Mouse (Mus musculus): ENCODE data around the gene Kcnk6. TPM values are rescaled to one million over a fixed set of nuclear protein-coding genes. Genes with fewer than 3 reads are reported as not detected.
"Not testable (repeated sequence)": the region's sequence is repeated elsewhere in the genome, so short reads cannot be mapped to it uniquely, and the experiment has no call there.

Kcnk6 gene
- polyA plus RNA-seq, 1 experiment from 2014 or later = 0.43 TPM

DNA sequence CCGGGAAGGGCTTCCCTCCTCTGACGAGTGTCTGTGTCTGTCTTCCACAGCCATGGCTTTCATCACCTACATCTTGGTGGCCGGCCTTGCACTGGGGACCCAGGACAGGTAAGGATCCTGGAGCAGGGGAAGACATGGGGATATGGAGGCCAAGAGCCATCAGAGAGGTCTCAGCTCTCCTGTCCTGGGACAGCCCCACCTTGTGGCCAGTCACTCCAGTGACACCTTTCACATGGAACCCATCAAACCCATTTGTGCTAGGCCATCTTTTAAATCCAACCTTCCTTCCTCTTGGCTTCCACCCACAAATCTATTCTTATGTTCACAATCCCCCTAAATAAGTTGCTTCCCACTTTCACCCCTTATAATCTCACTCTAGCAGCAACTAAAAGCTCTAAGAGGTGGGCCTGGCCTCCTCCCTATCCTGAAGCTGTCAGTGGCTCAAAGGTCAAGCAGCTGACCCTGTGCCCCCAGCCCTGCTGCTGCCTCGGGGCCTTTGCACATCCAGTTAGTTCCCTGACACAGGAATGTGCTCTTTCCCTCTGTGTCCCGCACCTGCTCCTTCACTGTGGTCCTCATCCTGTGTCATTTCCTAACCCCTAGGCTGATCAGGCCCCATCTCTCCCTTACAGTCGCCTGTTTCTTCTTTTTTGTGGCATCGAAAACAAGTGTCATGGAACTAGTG, 12.6 kb upstream of the Kcnk6 start:
- Histone ChIP-seq H3K36me3 (replicated peaks) (peaks cover 32% of the 10 kb centered on the region), H3K9ac (no peak overlapping the region), H3K4me3 (replicated peaks) (no peak overlapping the region), H3K27me3 (peaks cover 29% of the 10 kb centered on the region), H3K4me1 (peaks cover 12% of the 10 kb centered on the region), H3K4me2 (no peak overlapping the region), H3K27ac (no peak overlapping the region), H3K9me3 (no peaks in the 10 kb centered on the region)
- ATAC-seq (ENCODE audit: low FRiP score) = no peak
- 94% methylated on average over 7 of the region's 7 CpGs for WGBS

DNA sequence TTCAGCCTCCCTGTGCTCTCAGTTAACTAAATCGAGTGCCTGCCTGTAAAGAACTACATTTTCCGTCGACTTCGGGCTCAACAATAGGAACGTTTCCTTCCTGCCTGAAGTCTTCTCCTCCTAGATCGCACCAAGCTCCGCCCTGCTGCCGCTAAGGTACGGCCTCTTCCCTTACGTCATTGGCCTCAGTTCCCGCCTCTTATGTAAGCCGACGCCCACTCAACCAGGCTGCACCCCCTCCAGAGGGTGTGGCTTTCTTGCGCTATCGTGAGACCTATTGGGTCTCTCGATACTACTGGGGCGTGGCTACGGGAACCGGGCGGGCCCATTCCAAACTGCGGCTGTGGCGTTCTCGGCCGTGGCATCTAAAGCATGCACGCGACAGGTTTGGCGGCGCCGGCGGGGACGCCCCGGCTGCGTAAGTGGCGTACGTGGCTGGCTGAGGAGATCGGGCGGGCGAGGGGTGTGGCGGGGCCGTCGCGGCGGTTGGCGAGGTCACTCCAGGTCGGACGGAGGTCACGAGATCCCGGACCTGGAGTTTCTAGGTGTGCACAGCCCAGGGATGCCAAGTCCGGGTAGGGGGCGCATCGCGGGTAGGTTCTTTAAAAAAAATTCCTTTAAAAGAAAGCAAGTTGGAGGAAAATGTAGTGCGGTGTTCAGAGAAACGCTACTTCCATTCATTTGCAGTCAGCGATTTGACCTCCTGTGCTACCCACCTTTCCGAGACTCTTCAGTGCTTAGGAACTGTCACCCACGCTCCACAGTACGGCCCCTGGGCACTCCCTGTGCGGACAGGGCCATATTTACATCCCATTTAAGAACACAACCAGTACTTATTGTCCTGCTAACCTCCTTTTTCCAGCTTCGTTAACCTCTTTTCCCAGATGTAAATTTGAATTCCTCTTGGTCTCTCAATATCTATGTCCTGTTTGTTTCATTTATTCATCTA, 6.0 kb upstream of the Kcnk6 start, which contains the start of gene Yif1b:
TSS of gene Yif1b (plus strand) at position 311 of the 949 bp plus-strand sequence.
- H3K27me3 ChIP-seq = peaks cover 12% of the 10 kb centered on the region

DNA sequence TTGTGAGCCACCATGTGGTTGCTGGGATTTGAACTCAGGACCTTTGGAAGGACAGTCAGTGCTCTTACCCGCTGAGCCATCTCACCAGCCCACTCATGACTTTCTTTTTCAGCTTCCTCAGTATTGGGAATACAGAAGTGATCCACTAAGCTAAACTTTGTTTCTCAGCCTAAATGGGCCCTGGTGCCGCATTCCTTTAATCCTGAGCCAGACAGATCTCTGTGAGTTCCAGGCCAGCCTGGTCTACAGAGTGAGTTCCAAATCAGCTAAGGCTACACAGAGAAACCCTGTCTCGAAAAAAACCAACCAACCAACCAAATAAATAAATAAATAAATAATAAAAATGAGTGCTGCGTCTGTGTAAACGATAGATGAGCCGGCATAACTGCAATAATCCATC, 5.3 kb upstream of the Kcnk6 start:
- Histone ChIP-seq H3K27ac (peak overlapping the region; percentile 88), H3K9ac (peak overlapping the region; percentile 49), H3K4me3 (replicated peaks) (peak overlapping the region; percentile 67), H3K4me1 (peaks cover 12% of the 10 kb centered on the region), H3K4me2 (peak overlapping the region; percentile 84), H3K27me3 (peaks cover 19% of the 10 kb centered on the region)
- WGBS = 30% methylated on average over 6 of the region's 6 CpGs
- peak; percentile 13 for ATAC-seq (ENCODE audit: low FRiP score)
- H3K36me3 ChIP-seq (replicated peaks); H3K9me3 ChIP-seq: not testable (repeated sequence)

More for the DNA sequence above, 6.0 kb upstream of the Kcnk6 start, which contains the start of gene Yif1b:
- Histone ChIP-seq H3K27ac (peak within 1 kb of the TSS; percentile 88), H3K9me3 (no peaks in the 10 kb centered on the region), H3K4me2 (peak within 1 kb of the TSS; percentile 84), H3K4me1 (peaks cover 12% of the 10 kb centered on the region), H3K9ac (peak within 1 kb of the TSS; percentile 68), H3K36me3 (replicated peaks) (0 out of 2 replicates have a peak, but pooled peaks cover 4% of the 10 kb centered on the region), H3K4me3 (replicated peaks) (peak within 1 kb of the TSS; percentile 67)
- ATAC-seq (ENCODE audit: low FRiP score) = peak; percentile 98
- WGBS = under 1% methylated on average over 60 of the region's 60 CpGs

- no peak overlapping the region for H3K4me3 ChIP-seq (replicated peaks)
- H3K9me3 ChIP-seq = no peaks in the 10 kb centered on the region
- H3K4me2 ChIP-seq = no peak overlapping the region
- 87% methylated on average over 4 of the region's 4 CpGs for WGBS
- H3K27me3 ChIP-seq = peaks cover 29% of the 10 kb centered on the region
- no peak overlapping the region for H3K9ac ChIP-seq
- H3K4me1 ChIP-seq = peaks cover 21% of the 10 kb centered on the region
- 0 out of 2 replicates have a peak, but pooled peaks cover 4% of the 10 kb centered on the region for H3K36me3 ChIP-seq (replicated peaks)
- H3K27ac ChIP-seq = no peak overlapping the region
- no peak for ATAC-seq (ENCODE audit: low FRiP score)
Measured at GRCm38 (mm10) chr7:29236593-29236992, 4.3 kb upstream of the Kcnk6 start.

DNA sequence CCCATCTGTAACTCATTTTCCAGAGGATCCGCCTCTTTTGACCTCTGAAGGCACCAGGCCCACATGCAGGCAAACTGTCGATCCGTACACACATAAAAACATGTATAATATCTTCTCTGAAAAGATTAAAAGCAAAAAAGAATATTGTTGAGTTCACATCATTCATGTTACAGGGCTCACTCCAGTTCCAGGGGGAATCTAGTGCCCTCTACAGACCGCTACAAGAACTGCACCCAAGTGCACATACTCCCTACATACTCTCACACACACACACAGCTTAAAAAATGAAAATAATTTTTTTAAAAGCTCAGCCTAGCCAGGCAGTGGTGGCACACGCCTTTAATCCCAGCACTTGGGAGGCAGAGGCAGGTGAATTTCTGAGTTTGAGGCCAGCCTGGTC, 2.3 kb upstream of the Kcnk6 start:
- no peak for ATAC-seq (ENCODE audit: low FRiP score)
- no peak overlapping the region for H3K4me2 ChIP-seq
- no peak overlapping the region for H3K9ac ChIP-seq
- H3K36me3 ChIP-seq (replicated peaks) = no peaks in the 10 kb centered on the region
- H3K9me3 ChIP-seq = no peaks in the 10 kb centered on the region
- no peak overlapping the region for H3K27ac ChIP-seq
- H3K4me3 ChIP-seq (replicated peaks) = no peak overlapping the region
- H3K27me3 ChIP-seq = peaks cover 48% of the 10 kb centered on the region
- peaks cover 21% of the 10 kb centered on the region for H3K4me1 ChIP-seq
- 78% methylated on average over 5 of the region's 5 CpGs for WGBS

GRCm38 (mm10) chr7:29233745-29234144, 1.4 kb upstream of the Kcnk6 start:
- Histone ChIP-seq H3K27me3 (peaks cover 57% of the 10 kb centered on the region), H3K9ac (no peak overlapping the region), H3K27ac (no peak overlapping the region), H3K4me2 (no peak overlapping the region), H3K36me3 (replicated peaks) (no peaks in the 10 kb centered on the region), H3K4me3 (replicated peaks) (no peak overlapping the region), H3K9me3 (no peaks in the 10 kb centered on the region), H3K4me1 (peaks cover 11% of the 10 kb centered on the region)
- 76% methylated on average over 6 of the region's 6 CpGs for WGBS
- ATAC-seq (ENCODE audit: low FRiP score) = no peak

DNA sequence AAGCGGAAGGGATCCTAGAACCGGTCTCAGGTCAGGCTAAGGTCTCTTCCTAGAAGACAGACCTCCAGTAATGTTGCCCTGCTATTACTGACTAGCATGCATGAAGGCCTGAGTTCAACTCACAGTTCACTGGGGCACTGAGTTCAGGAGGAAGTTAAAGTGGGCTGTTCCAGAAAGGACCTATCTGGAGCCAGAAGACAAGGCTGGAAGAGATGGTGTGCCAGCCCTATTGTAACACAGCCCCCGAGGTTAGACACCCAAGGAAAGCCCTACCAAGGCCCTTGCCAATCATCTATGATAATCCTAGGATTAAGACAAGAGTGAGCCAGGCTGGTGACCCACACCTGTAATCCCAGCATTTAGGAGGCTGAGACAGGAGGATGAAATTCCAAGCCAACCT, 798 bp downstream of the Kcnk6 start:
- peaks cover 9% of the 10 kb centered on the region for H3K4me1 ChIP-seq
- H3K4me2 ChIP-seq = peak overlapping the region; percentile 80
- no peak for ATAC-seq (ENCODE audit: low FRiP score)
- no peaks in the 10 kb centered on the region for H3K36me3 ChIP-seq (replicated peaks)
- 57% methylated on average over 3 of the region's 3 CpGs for WGBS
- H3K9me3 ChIP-seq = no peaks in the 10 kb centered on the region
- H3K27ac ChIP-seq = no peak overlapping the region
- no peak overlapping the region for H3K9ac ChIP-seq
- H3K27me3 ChIP-seq = peaks cover 61% of the 10 kb centered on the region
- H3K4me3 ChIP-seq (replicated peaks) = no peak overlapping the region; the same call in 1 of the 2 replicates

DNA sequence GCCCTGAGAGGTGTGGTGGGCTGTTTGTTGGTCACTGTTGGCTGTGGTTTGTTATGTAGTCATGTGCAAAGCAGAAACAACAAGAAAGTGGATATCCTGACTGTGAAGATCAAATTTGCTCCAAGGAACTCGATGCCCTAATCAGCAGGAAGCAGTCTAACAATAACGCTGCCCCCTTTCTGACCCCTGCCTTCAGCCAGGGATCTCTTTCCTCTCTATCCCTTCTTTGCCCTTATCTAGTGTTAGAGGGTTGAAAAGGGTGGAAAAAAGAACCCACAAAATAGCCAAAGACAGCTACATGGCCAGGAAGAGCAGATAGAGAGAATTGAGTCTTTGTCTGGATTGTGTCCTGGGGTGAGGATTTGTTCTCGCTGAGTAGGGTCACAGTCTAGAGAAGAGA, 1.8 kb downstream of the Kcnk6 start:
- peaks cover 61% of the 10 kb centered on the region for H3K27me3 ChIP-seq
- H3K4me1 ChIP-seq = peaks cover 10% of the 10 kb centered on the region
- no peak overlapping the region for H3K4me2 ChIP-seq
- no peak overlapping the region for H3K27ac ChIP-seq
- H3K9me3 ChIP-seq = no peaks in the 10 kb centered on the region
- ATAC-seq (ENCODE audit: low FRiP score) = no peak
- H3K4me3 ChIP-seq (replicated peaks) = no peak overlapping the region
- H3K9ac ChIP-seq = no peak overlapping the region
- 21% methylated on average over 3 of the region's 3 CpGs for WGBS
- no peaks in the 10 kb centered on the region for H3K36me3 ChIP-seq (replicated peaks)

GRCm38 (mm10) chr7:29228202-29228601, 4.1 kb downstream of the Kcnk6 start:
- H3K9me3 ChIP-seq = no peaks in the 10 kb centered on the region
- H3K27me3 ChIP-seq = peaks cover 47% of the 10 kb centered on the region
- H3K4me2 ChIP-seq = no peak overlapping the region
- ATAC-seq (ENCODE audit: low FRiP score) = no peak
- H3K4me3 ChIP-seq (replicated peaks) = no peak overlapping the region
- H3K4me1 ChIP-seq = peaks cover 19% of the 10 kb centered on the region
- no peak overlapping the region for H3K27ac ChIP-seq
- H3K36me3 ChIP-seq (replicated peaks) = no peaks in the 10 kb centered on the region
- H3K9ac ChIP-seq = no peak overlapping the region
- 79% methylated on average over 4 of the region's 4 CpGs for WGBS

GRCm38 (mm10) chr7:29225520-29225919, 6.8 kb downstream of the Kcnk6 start:
- Histone ChIP-seq H3K27ac (no peak overlapping the region), H3K9me3 (no peaks in the 10 kb centered on the region), H3K4me1 (peaks cover 10% of the 10 kb centered on the region), H3K4me2 (no peak overlapping the region), H3K36me3 (replicated peaks) (no peaks in the 10 kb centered on the region), H3K4me3 (replicated peaks) (no peak overlapping the region), H3K9ac (no peak overlapping the region), H3K27me3 (peaks cover 21% of the 10 kb centered on the region)
- no peak for ATAC-seq (ENCODE audit: low FRiP score)
- WGBS = 73% methylated on average over 13 of the region's 13 CpGs

DNA sequence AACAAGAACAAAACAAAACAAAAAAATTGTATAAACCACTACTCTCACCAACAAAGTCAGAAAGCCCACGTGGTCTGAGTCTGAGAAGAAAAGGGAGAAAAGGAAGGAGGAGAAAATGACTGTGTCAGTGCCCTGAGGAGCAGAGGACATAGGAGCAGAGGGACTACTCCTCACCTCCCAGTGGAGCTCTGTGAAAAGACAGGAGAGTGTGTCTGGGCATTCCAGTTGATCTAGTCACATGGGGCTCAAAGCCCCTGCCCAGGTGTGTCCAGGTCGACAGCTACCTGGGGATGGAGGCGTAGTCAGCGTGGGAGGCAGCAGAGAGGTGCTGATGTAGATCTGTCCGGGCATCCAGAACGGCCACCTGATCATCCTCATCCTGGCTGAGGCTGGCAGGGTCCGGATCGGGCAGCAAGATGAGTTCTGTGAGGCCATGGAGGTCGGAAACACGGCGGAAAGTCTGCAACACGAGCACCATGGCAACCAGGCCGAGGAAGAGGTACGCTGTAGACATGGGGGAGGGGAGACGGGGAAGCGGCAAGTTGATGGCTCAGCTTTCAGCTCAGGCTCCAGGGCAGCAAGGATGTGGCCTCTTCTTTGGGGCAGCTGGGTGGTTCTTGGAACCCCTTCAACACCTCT, 7.4 kb downstream of the Kcnk6 start:
- H3K27ac ChIP-seq = no peak overlapping the region
- 10% methylated on average over 16 of the region's 16 CpGs for WGBS
- no peaks in the 10 kb centered on the region for H3K36me3 ChIP-seq (replicated peaks)
- no peak overlapping the region for H3K4me3 ChIP-seq (replicated peaks)
- peak overlapping the region; percentile 34 for H3K4me2 ChIP-seq
- 0 out of 2 replicates have a peak, but pooled peaks cover 4% of the 10 kb centered on the region for H3K9me3 ChIP-seq
- peak overlapping the region; percentile 29; the same call in 1 of the 2 replicates for H3K9ac ChIP-seq
- H3K4me1 ChIP-seq = peaks cover 10% of the 10 kb centered on the region
- no peak for ATAC-seq (ENCODE audit: low FRiP score)
- H3K27me3 ChIP-seq = peaks cover 14% of the 10 kb centered on the region

GRCm38 (mm10) chr7:29214846-29215245, 17.5 kb downstream of the Kcnk6 start:
- WGBS = 45% methylated on average over 15 of the region's 15 CpGs

More at GRCm38 (mm10) chr7:29214846-29215245, 17.5 kb downstream of the Kcnk6 start:
- H3K4me2 ChIP-seq = no peak overlapping the region
- H3K9ac ChIP-seq = no peak overlapping the region
- H3K4me3 ChIP-seq (replicated peaks) = no peak overlapping the region
- ATAC-seq (ENCODE audit: low FRiP score) = no peak
- peaks cover 6% of the 10 kb centered on the region; the same call in 1 of the 2 replicates for H3K9me3 ChIP-seq
- no peaks in the 10 kb centered on the region for H3K36me3 ChIP-seq (replicated peaks)
- H3K4me1 ChIP-seq = 0 out of 2 replicates have a peak, but pooled peaks cover 12% of the 10 kb centered on the region
- H3K27ac ChIP-seq = no peak overlapping the region
- peaks cover 19% of the 10 kb centered on the region for H3K27me3 ChIP-seq

All from forebrain, embryonic 12.5 days (tissue).